Mouse (Mus musculus) cerebellum, postnatal 36 days (tissue): ENCODE results near the gene Gm29427.

Source experiments
- DNase-seq, 2 experiments: peaks; one replicate each; pipeline ENCODE4 v3.0.0; 2021 to 2022; ENCODE audit warnings: mixed read lengths in 2 of 2

Gene Gm29427

GRCm38 (mm10) chr1:130659641-130660040, 56.0 kb downstream of the Gm29427 start:
- DNase-seq, result peak; percentile 7 to 24

DNA sequence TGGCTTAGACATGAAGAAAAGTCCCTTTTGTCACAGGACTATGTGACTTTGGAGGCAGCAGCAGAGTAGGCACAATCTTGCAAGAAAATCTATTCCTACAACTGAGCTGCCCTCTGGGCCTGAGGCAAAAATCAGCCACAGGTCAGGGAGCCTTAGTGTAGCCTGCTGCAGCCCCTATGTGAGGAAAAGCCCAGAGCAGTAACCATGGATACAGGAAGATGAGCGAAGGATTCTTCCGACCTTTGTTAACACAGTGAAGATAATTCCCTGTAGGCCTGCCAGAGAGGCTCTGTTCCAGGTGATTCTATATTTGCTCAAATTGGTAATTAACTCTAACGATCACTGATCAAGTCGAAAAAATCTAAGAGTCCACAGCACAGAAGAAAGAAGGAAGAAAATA, 71.5 kb downstream of the Gm29427 start:
- DNase-seq, result no peak

GRCm38 (mm10) chr1:130640967-130641366, 74.6 kb downstream of the Gm29427 start:
- no peak for DNase-seq

DNA sequence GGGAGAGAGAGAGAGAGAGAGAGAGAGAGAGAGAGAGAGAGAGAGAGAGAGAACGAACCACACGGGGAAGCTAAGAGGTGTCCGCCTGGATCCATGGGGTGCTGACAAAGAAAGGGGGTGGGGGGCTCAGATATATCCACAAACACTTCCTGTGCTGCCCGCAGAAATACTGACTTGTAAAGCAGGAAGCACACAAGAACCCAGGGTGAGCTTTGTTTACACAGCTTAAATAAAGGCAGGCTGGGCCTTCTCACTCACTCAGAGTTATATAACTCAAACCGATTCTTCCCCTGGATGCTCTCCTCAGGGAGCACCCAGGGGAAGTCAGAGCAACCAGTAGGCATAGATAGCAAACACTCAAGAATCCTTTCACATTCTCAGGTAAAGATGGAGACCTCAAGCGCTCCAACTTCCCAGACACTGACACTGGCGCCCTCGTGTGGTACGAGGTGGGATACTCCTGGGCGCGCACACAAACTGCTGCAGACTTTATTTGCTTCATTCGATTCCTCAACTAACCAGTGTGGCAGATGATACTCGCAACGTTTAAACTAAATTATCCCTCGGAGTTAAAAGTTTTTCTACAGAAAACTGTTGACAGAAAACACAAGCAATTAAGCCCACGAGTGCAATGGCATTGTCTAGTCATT, 81.7 kb downstream of the Gm29427 start:
- peak; percentile 20 to 31 for DNase-seq

GRCm38 (mm10) chr1:130633316-130633715, 82.3 kb downstream of the Gm29427 start:
- no peak for DNase-seq

DNA sequence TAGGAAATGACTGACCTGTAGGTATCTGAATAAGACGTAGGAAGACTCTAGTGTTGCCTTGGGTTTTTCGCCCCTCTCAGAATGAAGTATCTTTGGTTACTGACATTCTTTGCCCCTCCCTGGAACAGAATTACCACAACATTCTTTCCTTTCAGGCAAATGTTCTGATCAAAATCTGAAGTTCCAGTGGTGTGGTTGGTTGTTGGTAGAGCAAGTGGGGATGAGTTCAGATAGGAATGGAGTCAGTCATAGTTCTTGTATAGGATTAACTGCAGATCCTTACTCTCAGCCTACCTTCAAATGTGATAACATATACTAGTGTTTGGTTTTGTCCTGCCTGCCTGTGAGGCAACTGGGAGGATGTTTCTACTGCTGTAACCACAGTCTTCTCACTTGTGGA, 86.1 kb downstream of the Gm29427 start, which contains the start of gene Zp3r:
Zp3r (minus strand) TSS at position 101 of the 400 bp plus-strand sequence.
- DNase-seq, result no peak
